Mouse (Mus musculus): ENCODE measurements around the gene Mrpl43.

Mrpl43 gene

DNA sequence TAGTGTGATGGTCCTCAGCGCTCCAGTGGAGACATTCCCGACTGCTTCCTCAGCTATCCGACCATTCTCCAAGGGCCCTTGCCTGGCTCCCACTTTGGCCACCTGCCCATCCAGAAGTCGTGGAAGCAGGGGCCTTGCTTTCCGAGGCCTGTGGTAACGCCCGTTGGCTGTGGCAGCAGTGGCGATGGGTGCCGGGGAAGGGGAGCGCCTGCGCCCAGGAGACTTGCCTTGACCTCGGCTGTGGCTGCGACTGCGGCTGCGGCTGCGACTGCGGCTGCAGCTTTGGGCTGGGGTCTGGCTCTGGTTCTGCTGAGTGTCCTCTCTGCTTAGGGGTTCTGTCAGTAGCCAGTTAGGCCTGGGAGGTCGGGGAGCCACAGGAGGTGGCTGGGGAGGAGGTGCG lies 22.5 kb upstream of the Mrpl43 start:
- no peak for DNase-seq

- DNase-seq: no peak
Measured at GRCm38 (mm10) chr19:45027848-45028247, 21.6 kb upstream of the Mrpl43 start.

DNA sequence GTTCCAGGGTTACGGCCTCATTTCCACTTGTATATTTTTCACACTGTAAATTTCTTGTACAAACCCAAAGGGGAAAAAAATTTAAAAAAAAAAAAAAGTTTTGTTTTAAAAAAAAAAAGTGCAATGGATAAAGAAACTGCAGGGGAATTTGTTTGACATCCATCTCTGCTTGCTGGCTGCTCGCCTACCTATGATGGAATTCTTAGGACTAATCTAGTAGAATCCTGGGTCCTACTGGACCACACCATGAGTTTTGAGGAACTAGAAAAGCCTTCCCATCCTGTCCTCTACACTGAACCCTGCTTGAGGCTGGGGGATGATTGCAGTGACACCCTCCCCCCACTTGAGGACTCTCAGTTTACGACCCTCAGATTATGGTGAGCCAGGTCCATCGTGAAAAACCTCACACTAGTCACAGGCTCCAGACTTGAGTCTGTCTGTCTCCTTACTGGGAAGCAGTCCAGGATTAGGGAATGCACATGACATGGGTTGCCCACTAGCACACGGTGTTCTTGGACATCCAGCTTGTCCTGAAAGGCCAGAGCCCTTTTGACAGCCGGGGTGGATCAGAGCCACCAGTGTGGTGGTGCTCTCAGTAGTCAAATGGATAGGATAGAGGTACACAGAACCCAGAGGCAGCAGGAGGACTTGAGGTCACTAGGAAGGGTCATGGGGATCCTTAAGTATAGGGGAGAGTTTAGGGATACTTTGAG lies 20.9 kb upstream of the Mrpl43 start:
- DNase-seq: no peak

DNA sequence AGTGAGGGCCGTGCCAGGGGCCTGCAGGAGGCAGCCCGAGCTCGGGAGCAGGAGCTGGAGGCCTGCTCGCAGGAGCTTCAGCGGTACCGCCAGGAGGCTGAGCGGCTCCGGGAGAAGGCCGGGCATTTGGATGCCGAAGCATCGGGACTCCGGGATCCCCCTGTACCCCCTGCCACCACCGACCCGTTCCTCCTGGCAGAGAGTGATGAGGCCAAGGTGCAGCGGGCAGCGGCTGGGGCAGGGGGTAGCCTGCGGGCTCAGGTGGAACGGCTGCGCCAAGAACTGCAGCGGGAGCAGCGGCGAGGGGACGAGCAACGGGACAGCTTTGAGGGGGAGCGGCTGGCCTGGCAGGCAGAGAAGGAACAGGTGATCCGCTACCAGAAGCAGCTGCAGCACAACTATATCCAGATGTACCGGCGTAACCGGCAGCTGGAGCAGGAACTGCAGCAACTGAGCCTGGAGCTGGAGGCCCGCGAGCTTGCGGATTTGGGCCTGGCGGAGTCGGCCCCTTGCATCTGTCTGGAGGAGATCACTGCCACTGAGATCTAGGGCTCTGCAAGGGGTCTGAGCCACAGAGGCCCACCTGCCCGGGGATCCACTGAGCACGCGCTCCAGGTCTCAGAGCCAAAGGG lies 19.8 kb upstream of the Mrpl43 start:
- DNase-seq: no peak

- DNase-seq: no peak
Measured at GRCm38 (mm10) chr19:45024775-45025174, 18.5 kb upstream of the Mrpl43 start.

DNA sequence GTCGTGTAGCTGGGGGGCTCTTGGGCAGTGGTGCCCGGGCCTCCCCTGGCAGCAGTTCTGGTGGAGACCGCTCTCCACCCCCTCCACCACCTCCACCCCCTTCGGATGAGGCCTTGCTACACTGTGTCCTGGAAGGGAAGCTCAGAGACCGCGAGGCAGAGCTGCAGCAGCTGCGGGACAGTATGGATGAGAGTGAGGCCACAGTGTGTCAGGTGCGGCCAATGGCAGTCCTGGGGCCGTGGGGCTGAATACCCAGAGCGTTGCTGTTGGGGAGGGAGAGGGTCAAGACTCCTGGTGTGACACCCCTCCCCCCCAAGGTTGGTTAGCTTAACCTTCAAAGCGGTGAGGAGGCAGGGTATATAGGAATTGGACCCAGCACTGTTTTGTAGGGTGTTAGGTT lies 17.8 kb upstream of the Mrpl43 start:
- DNase-seq: no peak

DNA sequence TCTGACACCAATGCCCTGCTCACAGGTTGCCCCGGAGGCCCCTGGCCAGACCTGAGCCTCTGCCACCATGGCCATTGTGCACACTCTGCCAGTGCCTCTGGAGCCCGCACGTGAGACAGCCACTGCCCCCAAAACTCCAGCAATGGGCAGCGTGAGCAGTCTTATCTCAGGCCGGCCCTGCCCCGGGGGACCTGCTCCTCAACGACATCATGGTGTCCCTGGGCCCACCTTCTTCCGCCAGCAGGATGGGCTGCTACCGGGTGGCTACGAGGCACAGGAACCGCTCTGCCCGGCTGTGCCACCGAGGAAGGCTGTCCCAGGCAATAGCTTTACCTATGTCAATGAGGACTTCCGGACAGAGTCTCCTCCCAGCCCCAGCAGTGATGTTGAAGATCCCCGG lies 15.1 kb upstream of the Mrpl43 start:
- no peak for DNase-seq

DNA sequence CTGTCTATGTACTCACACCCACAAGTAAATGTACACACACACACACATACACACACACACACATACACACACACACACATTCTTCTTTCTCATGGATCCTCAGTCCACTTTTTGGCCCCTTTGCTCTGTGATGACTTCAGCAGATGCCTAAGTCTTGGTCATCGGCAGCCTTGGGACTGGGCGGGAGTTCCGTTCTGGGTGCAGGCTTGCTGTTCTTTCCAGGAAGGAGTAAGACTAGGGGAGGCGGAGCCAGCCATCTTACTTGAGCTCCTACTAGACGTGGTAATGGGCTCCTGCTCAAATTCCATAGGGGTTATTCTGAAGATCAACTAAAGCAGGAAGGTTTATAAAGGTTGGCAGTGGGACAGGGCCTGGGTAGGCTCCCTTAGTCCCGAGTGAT lies 14.1 kb upstream of the Mrpl43 start:
- DNase-seq: no peak

DNA sequence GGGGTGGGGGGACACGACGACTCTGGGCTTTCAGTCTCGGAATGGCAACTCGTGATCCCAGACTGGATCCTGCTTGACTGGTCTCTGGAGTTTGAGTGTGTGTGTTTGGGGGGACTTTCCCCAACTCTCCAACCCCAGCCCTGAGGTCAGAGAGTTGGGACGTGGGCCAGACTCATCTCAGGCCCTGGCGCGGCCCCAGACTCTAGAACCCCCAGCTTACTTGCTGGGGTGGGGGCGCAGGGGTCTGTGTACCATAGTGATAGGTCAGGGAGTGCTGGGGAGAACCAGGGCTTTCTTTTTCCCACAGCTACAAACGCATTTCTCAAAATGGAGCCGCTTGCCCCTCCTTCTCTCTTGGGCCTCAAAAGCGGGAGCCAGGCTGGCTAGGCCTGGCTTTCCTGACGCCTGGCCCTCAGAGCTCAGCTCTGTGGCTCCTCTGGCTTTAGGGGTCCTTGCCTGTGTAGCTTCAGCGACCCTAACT lies 12.1 kb upstream of the Mrpl43 start:
- DNase-seq: peak; percentile 42

- DNase-seq: peak; percentile 79
Measured at GRCm38 (mm10) chr19:45017909-45018308, 11.7 kb upstream of the Mrpl43 start.

DNA sequence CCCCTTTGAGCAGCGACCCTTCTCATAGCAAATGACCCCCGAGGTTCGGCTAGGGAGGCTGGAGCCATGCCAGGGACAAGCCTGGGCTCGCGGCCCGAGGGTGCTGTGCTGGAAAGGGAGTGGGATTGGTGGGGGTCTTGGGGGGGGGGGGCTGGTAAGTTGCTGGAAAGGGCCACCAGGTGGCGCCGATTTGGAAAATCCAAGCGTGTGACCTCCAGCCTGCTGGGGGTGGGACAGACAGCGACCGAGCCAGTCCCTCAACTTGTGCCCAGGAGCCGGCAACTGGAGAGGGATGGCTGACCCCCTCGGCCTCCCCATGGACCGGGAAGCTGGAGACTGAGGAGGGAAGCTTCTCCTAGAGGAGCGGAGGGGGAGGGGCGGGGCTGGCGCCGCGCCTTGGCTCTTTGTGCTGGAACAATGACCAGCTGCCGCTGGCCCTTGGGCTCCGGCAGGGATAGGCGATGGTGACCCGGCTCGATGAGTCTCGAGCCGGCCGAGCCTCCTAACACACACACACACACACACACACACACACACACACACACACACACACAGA lies 11.1 kb upstream of the Mrpl43 start:
- DNase-seq: peak; percentile 83

- DNase-seq: peak; percentile 60
Measured at GRCm38 (mm10) chr19:45016341-45017215, 10.3 kb upstream of the Mrpl43 start.

DNA sequence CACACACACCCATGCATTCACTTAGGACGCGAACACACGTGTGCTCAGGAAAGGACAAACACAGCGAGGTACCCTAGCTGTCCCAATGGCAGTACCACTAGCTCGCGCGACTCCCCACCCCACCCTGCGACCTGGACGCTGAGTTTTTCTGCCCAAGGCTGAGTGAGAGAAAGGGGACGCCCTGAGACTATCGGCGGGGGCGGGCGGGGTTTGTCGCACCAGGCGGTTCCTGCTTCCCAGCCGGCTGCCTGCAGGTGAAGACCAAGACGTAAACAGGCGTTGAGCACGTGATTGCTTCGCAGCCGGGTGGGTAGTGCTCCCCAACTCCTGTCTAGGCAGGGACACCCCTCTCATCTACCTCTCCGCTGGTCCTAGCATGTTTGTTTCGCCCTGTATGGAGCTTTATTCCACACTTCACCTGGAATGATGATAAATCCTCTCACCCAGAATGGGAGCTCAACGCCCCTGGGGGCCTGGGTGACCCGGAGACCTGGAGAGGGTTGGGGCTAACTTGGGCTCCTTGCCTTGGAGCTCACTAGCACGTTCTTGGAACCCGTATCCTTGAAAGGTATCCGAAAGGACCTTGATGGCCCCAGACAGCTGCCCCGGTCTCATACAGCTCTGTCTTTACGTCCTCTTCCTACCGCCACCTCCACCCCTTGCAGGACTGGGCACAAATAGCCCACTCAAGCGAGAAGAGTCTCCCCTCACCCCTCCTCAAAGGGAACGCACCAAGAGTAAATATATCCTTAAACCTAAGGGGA lies 9.5 kb upstream of the Mrpl43 start:
- no peak for DNase-seq

GRCm38 (mm10) chr19:45014981-45015402 lies 8.8 kb upstream of the Mrpl43 start:
- DNase-seq: peak; percentile 47

- DNase-seq: no peak
Measured at GRCm38 (mm10) chr19:45014335-45014971, 8.2 kb upstream of the Mrpl43 start, which contains the start of gene Lzts2. Lzts2 (plus strand) TSS chr19:45014414.

DNA sequence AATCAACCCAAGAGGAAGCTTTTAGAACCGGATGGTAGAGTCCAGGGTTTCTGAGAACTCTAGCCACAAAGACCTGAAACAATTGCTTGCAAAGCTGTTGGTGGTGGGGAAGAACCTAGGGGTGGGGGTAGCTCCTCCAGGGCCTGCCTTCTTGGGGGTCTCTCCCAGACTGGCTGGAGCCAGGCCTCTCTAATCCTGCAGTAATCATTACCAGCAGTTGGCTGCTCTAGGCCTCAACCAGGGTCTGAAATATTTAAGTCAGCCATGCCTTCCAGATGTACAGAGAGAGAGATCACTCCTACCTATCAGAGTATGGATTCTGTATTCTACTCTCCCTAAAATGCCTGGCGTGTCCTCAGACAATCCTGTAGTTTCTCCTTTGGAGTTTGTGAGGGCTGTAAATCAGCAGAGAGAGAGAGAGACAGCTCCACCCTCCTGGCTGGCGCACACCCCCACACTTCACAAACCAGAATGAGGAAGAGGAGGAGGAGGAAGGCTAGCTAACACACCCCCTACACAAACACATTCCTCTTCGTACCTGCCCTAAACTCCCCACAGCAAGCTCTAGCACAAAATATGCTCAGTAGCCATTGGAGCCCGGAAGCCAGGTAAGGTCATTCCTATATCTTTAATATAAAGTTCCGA lies 7.5 kb upstream of the Mrpl43 start:
- no peak for DNase-seq

DNA sequence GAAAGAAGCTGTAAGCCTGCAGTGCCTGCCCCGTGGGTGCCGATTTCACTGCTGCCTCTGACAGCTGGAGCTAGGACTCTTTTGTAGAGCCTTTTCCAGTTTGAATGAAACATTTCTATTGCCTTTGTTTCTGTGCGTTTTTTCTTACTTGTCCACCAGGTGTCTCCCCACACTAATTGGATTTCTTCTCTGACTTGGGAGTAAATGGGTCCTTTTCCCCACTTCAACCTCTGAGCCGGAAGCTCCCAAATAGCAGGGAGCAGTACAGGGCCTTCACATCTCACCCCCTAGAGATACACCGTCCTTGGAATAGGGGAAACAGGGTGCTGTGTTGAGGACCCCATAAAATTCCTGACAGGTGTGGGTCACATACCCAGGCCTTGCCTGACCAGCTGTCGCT lies 6.4 kb upstream of the Mrpl43 start:
- DNase-seq: no peak

DNA sequence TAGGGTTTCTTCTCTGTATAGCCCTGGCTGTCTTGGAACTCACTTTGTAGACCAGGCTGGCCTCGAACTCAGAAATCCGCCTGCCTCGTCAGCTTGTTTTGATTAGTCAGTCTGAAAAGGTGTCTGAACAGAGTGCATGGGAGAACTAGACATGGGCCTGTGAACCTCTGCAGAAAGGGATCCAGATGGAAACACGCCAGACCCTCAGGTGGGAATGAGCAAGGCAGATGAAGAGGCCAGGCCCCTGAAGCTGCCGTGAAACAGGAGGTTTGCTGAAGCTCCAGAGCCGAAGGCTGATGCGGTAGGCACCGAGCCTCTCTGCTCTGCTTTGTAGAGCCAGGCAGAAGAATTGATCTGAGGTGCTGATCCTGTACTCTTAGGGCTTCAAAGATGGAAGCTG lies 6.0 kb upstream of the Mrpl43 start:
- no peak for DNase-seq

DNA sequence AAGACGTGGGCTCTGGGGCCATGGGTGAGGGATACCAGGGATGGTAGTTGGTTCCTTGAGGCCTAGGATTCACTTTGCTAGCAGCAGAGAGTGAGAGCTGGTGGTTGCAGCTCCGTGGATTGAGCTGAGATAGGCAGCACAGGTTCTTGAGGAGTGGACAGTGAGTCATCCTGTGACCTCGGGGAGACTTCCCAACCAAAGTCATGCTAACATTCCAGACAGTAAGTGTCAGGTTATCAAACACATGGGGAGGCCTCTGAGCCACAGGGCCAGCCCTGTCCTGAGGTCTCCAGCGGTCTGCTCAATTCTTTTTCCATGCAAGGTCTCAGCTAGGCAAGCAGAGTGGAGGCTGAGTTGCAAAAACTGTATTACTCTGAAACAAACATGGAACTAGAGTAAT lies 4.4 kb upstream of the Mrpl43 start:
- DNase-seq: no peak

DNA sequence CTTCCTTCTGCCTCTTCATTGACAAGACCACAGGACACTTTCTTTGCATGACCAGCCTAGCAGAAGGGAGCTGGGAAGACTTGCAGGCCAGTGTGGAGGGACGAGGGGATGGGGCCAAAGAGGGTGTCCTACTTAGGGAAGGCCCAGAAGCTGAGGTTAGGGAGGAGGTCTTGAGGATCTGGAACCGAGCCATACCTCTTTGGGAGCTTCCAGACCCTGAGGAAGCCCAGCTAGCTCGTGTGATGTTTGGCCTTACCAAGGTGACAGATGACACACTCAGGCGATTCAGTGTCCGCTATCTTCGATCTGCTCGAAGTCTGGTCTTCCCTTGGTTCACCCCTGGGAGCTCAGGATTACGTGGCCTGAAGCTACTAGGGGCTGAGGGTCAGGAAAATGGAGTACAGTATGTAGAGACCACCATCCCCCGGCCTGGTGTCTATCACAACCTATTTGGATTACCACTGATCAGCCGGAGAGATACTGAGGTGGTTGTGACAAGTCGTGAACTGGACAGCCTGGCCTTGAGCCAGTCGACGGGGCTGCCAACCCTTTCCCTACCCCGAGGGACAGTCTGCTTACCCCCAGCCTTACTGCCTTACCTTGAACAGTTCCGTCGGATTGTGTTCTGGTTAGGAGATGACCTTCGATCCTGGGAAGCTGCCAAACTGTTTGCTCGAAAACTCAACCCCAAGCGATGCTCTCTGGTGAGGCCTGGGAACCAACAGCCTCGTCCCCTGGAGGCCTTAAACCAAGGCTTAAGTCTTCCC lies 1.4 kb upstream of the Mrpl43 start:
- no peak for DNase-seq

DNA sequence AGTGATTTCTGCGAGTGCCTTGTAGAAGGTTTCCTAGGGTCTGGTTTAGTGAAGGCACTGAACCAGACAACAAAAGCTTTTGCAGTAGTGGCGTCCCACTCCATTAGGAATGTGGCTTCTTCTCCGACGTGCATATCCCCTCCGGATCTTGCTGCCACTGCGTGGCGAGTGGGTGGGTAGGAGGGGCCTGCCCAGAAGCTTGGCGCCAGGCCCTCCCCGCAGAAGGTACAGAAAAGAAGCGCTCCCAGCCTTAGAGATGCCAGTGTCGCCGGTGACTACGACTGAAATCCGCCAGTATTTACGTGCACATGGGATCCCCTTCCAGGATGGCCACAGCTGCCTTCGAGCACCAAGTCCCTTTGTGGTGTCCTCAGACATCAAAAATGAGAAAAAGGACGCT lies 779 bp upstream of the Mrpl43 start:
- no peak for DNase-seq

All from right cerebral cortex, postnatal 4 days (tissue).